In genomic region chr10:31553302-31553701, GRCm38 (mm10) we compare ENCODE assay signal across 30 mouse cellular contexts. TPM values are rescaled to one million over a fixed set of nuclear protein-coding genes. Genes with fewer than 3 reads are reported as not detected.
DNase-seq lines count a peak whose midpoint lies in the region; ATAC-seq and TF ChIP-seq lines count a peak whose summit lies in the region.
"Had no signal": no experiment of that assay in that cellular context is flagged by ENCODE, and none has a peak within 500 bp of the region (broad histone marks: within the 10 kb centered on the region; RNA-seq: fewer than 3 reads in every experiment).

No protein-coding gene starts in this region.

- no peak overlapping the region for H3K4me3 ChIP-seq in hindbrain, postnatal 0 days (ENCODE audit: low read length)
- no peak overlapping the region for H3K4me3 ChIP-seq in hindbrain, embryonic 16.5 days (ENCODE audit: low read length)
- no peak overlapping the region for H3K4me3 ChIP-seq in forebrain, embryonic 10.5 days
- no peak overlapping the region for H3K4me3 ChIP-seq in stomach, postnatal 0 days (ENCODE audit: low read depth, low read length)
- H3K4me3 ChIP-seq: embryonic facial prominence, embryonic 10.5 days; embryonic facial prominence, embryonic 13.5 days; forebrain, embryonic 15.5 days; heart, embryonic 12.5 days; heart, embryonic 15.5 days; hindbrain, embryonic 10.5 days; hindbrain, embryonic 13.5 days had no signal

- no peak overlapping the region for H3K4me2 ChIP-seq in hindbrain, postnatal 0 days (ENCODE audit: low read depth, low read length)
- H3K4me2 ChIP-seq in hindbrain, embryonic 16.5 days (ENCODE audit: low read length): no peak overlapping the region
- no peak overlapping the region for H3K4me2 ChIP-seq in stomach, postnatal 0 days (replicated peaks; ENCODE audit: low read depth)
- H3K4me2 ChIP-seq: embryonic facial prominence, embryonic 13.5 days; forebrain, embryonic 15.5 days; heart, embryonic 12.5 days; heart, embryonic 15.5 days; hindbrain, embryonic 13.5 days had no signal

- no peak for TF ChIP-seq EP300 in stomach, postnatal 0 days (optimal IDR thresholded peaks at IDR 0.05)

- peak; percentile 28 for DNase-seq in hindbrain, postnatal 0 days (ENCODE audit: low spot score)
- peak; percentile 40 for DNase-seq in 416B (ENCODE audit: low read depth)
- DNase-seq in Muller cell, postnatal 12 days (ENCODE audit: inconsistent ontology term): peak; percentile 25
- peak; percentile 40 for DNase-seq in brain, adult 2 months (ENCODE audit: low read depth, low spot score)
- DNase-seq in forebrain, embryonic 10.5 days (ENCODE audit: extremely low spot score, low spot score): no peak
- no peak for DNase-seq in stomach, postnatal 0 days (ENCODE audit: low spot score)
- DNase-seq in left cerebral cortex, adult 18-20 months (ENCODE audit: low spot score in 2 of 2): no peak
- DNase-seq: adrenal gland, postnatal 10 days; adrenal gland, postnatal 36 days; B cell, adult 2 months; cerebellum, adult 11 months; cerebellum, adult 9-11 months; cerebellum, postnatal 36 days; embryo, embryonic 11 days; gastrocnemius, postnatal 25 days; heart, postnatal 10 days; heart, postnatal 36 days; kidney, adult 2 months had no signal

- no peaks in the 10 kb centered on the region for H3K36me3 ChIP-seq in hindbrain, postnatal 0 days (ENCODE audit: insufficient read depth, low read length)
- no peaks in the 10 kb centered on the region for H3K36me3 ChIP-seq in hindbrain, embryonic 16.5 days (ENCODE audit: control insufficient read depth, insufficient read depth, low read length)
- H3K36me3 ChIP-seq in forebrain, embryonic 10.5 days (replicated peaks): no peaks in the 10 kb centered on the region
- no peaks in the 10 kb centered on the region for H3K36me3 ChIP-seq in stomach, postnatal 0 days (ENCODE audit: control insufficient read depth, insufficient read depth, low read length)
- H3K36me3 ChIP-seq: embryonic facial prominence, embryonic 10.5 days; embryonic facial prominence, embryonic 13.5 days; forebrain, embryonic 15.5 days; G1E; heart, embryonic 12.5 days; heart, embryonic 15.5 days; hindbrain, embryonic 10.5 days; hindbrain, embryonic 13.5 days had no signal

- no peak for TF ChIP-seq CTCF in hindbrain, postnatal 0 days (IDR thresholded peaks at IDR 0.05; ENCODE audit: low read depth)
- TF ChIP-seq CTCF in stomach, postnatal 0 days (IDR thresholded peaks at IDR 0.05; ENCODE audit: low read depth): no peak

- no peaks in the 10 kb centered on the region for H3K9me3 ChIP-seq in hindbrain, postnatal 0 days (ENCODE audit: low read length)
- no peaks in the 10 kb centered on the region for H3K9me3 ChIP-seq in hindbrain, embryonic 16.5 days (ENCODE audit: control insufficient read depth, low read length)
- no peaks in the 10 kb centered on the region for H3K9me3 ChIP-seq in forebrain, embryonic 10.5 days
- H3K9me3 ChIP-seq in stomach, postnatal 0 days (ENCODE audit: control insufficient read depth, low read length): no peaks in the 10 kb centered on the region
- H3K9me3 ChIP-seq: embryonic facial prominence, embryonic 10.5 days; embryonic facial prominence, embryonic 13.5 days; forebrain, embryonic 15.5 days; G1E; heart, embryonic 12.5 days; heart, embryonic 15.5 days; hindbrain, embryonic 10.5 days; hindbrain, embryonic 13.5 days had no signal

- H3K9ac ChIP-seq in hindbrain, postnatal 0 days (replicated peaks; ENCODE audit: low read length): no peak overlapping the region
- no peak overlapping the region for H3K9ac ChIP-seq in hindbrain, embryonic 16.5 days (ENCODE audit: low read depth, low read length)
- no peak overlapping the region for H3K9ac ChIP-seq in stomach, postnatal 0 days (ENCODE audit: low read length)
- H3K9ac ChIP-seq: embryonic facial prominence, embryonic 13.5 days; forebrain, embryonic 15.5 days; heart, embryonic 12.5 days; heart, embryonic 15.5 days; hindbrain, embryonic 13.5 days had no signal

- ATAC-seq in hindbrain, postnatal 0 days: no peak
- ATAC-seq in hindbrain, embryonic 16.5 days: no peak
- ATAC-seq in stomach, postnatal 0 days (ENCODE audit: low FRiP score, low TSS enrichment): no peak
- ATAC-seq: forebrain, embryonic 15.5 days; intestine, postnatal 0 days; Patski had no signal

- 91% methylated on average over 4 of the region's 4 CpGs for WGBS in hindbrain, postnatal 0 days
- 90% methylated on average over 4 of the region's 4 CpGs for WGBS in hindbrain, embryonic 16.5 days
- WGBS in forebrain, embryonic 10.5 days: 91% methylated on average over 4 of the region's 4 CpGs
- 76% methylated on average over 4 of the region's 4 CpGs for WGBS in stomach, postnatal 0 days

- H3K27ac ChIP-seq in hindbrain, postnatal 0 days: no peak overlapping the region
- H3K27ac ChIP-seq in hindbrain, embryonic 16.5 days (ENCODE audit: low read depth, low read length): no peak overlapping the region
- no peak overlapping the region for H3K27ac ChIP-seq in forebrain, embryonic 10.5 days
- H3K27ac ChIP-seq in stomach, postnatal 0 days (replicated peaks): no peak overlapping the region
- H3K27ac ChIP-seq: embryonic facial prominence, embryonic 10.5 days; embryonic facial prominence, embryonic 13.5 days; forebrain, embryonic 15.5 days; heart, embryonic 15.5 days; hindbrain, embryonic 10.5 days; hindbrain, embryonic 13.5 days had no signal

- H3K4me1 ChIP-seq in hindbrain, postnatal 0 days (ENCODE audit: insufficient read depth, low read length): no peaks in the 10 kb centered on the region
- peaks cover 2% of the 10 kb centered on the region; the same call in 1 of the 2 replicates for H3K4me1 ChIP-seq in hindbrain, embryonic 16.5 days (ENCODE audit: control insufficient read depth, insufficient read depth, low read depth, low read length)
- no peaks in the 10 kb centered on the region for H3K4me1 ChIP-seq in forebrain, embryonic 10.5 days
- no peaks in the 10 kb centered on the region for H3K4me1 ChIP-seq in stomach, postnatal 0 days (replicated peaks; ENCODE audit: control insufficient read depth, insufficient read depth)
- H3K4me1 ChIP-seq: embryonic facial prominence, embryonic 10.5 days; heart, embryonic 12.5 days; heart, embryonic 15.5 days; hindbrain, embryonic 10.5 days had no signal

- no peaks in the 10 kb centered on the region for H3K27me3 ChIP-seq in hindbrain, postnatal 0 days (ENCODE audit: insufficient read depth, low read length)
- H3K27me3 ChIP-seq in hindbrain, embryonic 16.5 days (replicated peaks; ENCODE audit: control insufficient read depth, insufficient read depth, low read length): no peaks in the 10 kb centered on the region
- no peaks in the 10 kb centered on the region for H3K27me3 ChIP-seq in forebrain, embryonic 10.5 days (ENCODE audit: poor library complexity, severe bottlenecking)
- no peaks in the 10 kb centered on the region for H3K27me3 ChIP-seq in stomach, postnatal 0 days (ENCODE audit: control insufficient read depth, insufficient read depth, low read length)
- H3K27me3 ChIP-seq: CH12.LX; embryonic facial prominence, embryonic 13.5 days; forebrain, embryonic 15.5 days; heart, embryonic 12.5 days; heart, embryonic 15.5 days; hindbrain, embryonic 13.5 days; Patski had no signal

RNA-seq across cellular contexts. Expression of gene Rnf217, which starts 55.7 kb away (rescaled TPM):
- 10.5 and 11.2 TPM in 2 replicates for total RNA-seq in hindbrain, postnatal 0 days (2014; rRNA removed)
- 1.8 TPM in 2 replicates for polyA plus RNA-seq in hindbrain, postnatal 0 days (2015; fragmentation: Nextera tagmentation; extraction: Ambion mirVana)
- 1.6 TPM in 2 replicates for polyA plus RNA-seq in hindbrain, embryonic 16.5 days (2015; fragmentation: Nextera tagmentation; extraction: Ambion mirVana)
- 0.77 and 0.86 TPM in 2 replicates for polyA plus RNA-seq in forebrain, embryonic 10.5 days (2016; fragmentation: Nextera tagmentation; extraction: Ambion mirVana)
- 1.1 and 1.2 TPM in 2 replicates for polyA plus RNA-seq in stomach, postnatal 0 days (2015; fragmentation: Nextera tagmentation; extraction: Ambion mirVana)
- total RNA-seq in left cerebral cortex, adult 18-20 months (2021): 10 to 100 TPM; 11.1 to 13.5 TPM
- total RNA-seq: CH12.LX had no signal
- polyA plus RNA-seq: G1E had no signal

Comparison
In these comparisons a context has a peak if more than half of its experiments do, and no peak if none do; other contexts are left out.
1. DNase-seq: peak in hindbrain, postnatal 0 days (single experiment), 416B (single experiment), Muller cell, postnatal 12 days (single experiment) and brain, adult 2 months (single experiment); none in forebrain, embryonic 10.5 days (single experiment), stomach, postnatal 0 days (single experiment) and left cerebral cortex, adult 18-20 months (0 of 2).